Mouse (Mus musculus) stomach, embryonic 14.5 days (tissue): ENCODE results near the gene Gm10487. TPM values are rescaled to one million over a fixed set of nuclear protein-coding genes. Genes with fewer than 3 reads are reported as not detected.
"Not testable (repeated sequence)": the region's sequence is repeated elsewhere in the genome, so short reads cannot be mapped to it uniquely, and the experiment has no call there.

Source experiments
- ATAC-seq: fragments of 200-750 bp; cut with Nextera tagmentation; 2 replicates; pipeline ENCODE4 v1.8.0; 2017; ENCODE audit warnings: low read depth, moderate TSS enrichment; ENCODE audit not compliant: insufficient number of reproducible peaks, insufficient read depth, low FRiP score
- H3K27ac ChIP-seq: fragments of 300-500 bp; sonication (generic); 2 replicates; pipeline ENCODE4 v1.5.1; 2014; ENCODE audit warnings: mild to moderate bottlenecking, low read length, moderate library complexity, mixed read lengths
- H3K27me3 ChIP-seq: fragments of 300-500 bp; sonication (generic); 2 replicates; pipeline ENCODE4 v1.6.1; 2014; ENCODE audit warnings: low read length, control low read depth, mixed read lengths; ENCODE audit not compliant: control insufficient read depth, insufficient read depth
- H3K36me3 ChIP-seq: fragments of 300-500 bp; sonication (generic); 2 replicates; pipeline ENCODE4 v1.6.1; 2014; ENCODE audit warnings: mild to moderate bottlenecking, control low read depth, low read length, moderate library complexity, mixed read lengths; ENCODE audit not compliant: control insufficient read depth, insufficient read depth
- H3K4me1 ChIP-seq: fragments of 300-500 bp; sonication (generic); 2 replicates; pipeline ENCODE4 v1.6.1; 2014; ENCODE audit warnings: low read length, control low read depth, mixed read lengths; ENCODE audit not compliant: control insufficient read depth, insufficient read depth
- H3K4me2 ChIP-seq: fragments of 300-500 bp; sonication (generic); replicated peaks from 2 replicates; pipeline ENCODE4 v1.6.1; 2014; ENCODE audit warnings: low read depth, low read length, control low read depth
- H3K4me3 ChIP-seq: fragments of 300-500 bp; sonication (generic); 2 replicates; pipeline ENCODE4 v1.5.1; 2014; ENCODE audit warnings: low read depth, low read length, control low read depth
- H3K9ac ChIP-seq: fragments of 300-500 bp; sonication (generic); replicated peaks from 2 replicates; pipeline ENCODE4 v1.6.1; 2014; ENCODE audit warnings: low read depth, mild to moderate bottlenecking, control low read depth, low read length, moderate library complexity, mixed read lengths
- H3K9me3 ChIP-seq: fragments of 300-500 bp; sonication (generic); 2 replicates; pipeline ENCODE4 v1.6.1; 2016; ENCODE audit warnings: low read depth, low read length, control low read depth; ENCODE audit not compliant: control insufficient read depth
- WGBS: fragments of 180-500 bp; shearing (Covaris S2); extraction: QIAGEN DNeasy Blood & Tissue Kit; methylation state at CpG from one replicate; pipeline ENCODE4 v1.1.7; 2014; 5-methylcytosine and 5-hydroxymethylcytosine counted together
- polyA plus RNA-seq: library from polyadenylated mRNA; unstranded; fragments of >200 nt; fragmentation: Nextera tagmentation; extraction: Ambion mirVana; gene quantifications from 2 replicates; pipeline ENCODE4 v1.2.1, GENCODE M21; 2014

Gene Gm10487
- polyA plus RNA-seq = not detected in 2 replicates

DNA sequence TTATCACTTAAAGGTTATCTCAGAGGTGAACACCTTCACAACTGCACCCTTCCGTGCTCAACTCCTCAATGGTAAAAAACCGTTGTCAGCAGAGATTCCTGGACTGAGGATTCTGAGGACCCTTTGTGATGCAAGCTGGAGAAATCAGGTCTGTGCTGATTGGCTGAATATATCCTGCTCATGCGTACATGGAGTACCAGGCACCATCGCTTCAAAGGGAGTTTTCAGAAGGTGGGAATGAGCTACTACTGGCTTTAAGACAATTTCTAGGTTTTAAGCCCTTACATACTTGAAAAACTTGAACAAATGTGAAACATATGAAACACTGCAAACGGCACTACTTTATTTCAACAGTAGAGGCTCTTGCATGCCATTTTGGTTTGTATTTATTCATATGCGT lies at the start of gene Gm10487:
Gene Gm10487, minus strand, starts transcription at position 101 of the 400 bp plus-strand sequence.
- not testable (repeated sequence) for H3K4me1 ChIP-seq, H3K36me3 ChIP-seq, H3K4me2 ChIP-seq, H3K27ac ChIP-seq, H3K9me3 ChIP-seq, H3K4me3 ChIP-seq, H3K9ac ChIP-seq, ATAC-seq, H3K27me3 ChIP-seq
- no CpG with 5 or more reads among the region's 6 CpGs for WGBS
